Mouse (Mus musculus): ENCODE data around the gene Tgfb2.

The Tgfb2 gene

DNA sequence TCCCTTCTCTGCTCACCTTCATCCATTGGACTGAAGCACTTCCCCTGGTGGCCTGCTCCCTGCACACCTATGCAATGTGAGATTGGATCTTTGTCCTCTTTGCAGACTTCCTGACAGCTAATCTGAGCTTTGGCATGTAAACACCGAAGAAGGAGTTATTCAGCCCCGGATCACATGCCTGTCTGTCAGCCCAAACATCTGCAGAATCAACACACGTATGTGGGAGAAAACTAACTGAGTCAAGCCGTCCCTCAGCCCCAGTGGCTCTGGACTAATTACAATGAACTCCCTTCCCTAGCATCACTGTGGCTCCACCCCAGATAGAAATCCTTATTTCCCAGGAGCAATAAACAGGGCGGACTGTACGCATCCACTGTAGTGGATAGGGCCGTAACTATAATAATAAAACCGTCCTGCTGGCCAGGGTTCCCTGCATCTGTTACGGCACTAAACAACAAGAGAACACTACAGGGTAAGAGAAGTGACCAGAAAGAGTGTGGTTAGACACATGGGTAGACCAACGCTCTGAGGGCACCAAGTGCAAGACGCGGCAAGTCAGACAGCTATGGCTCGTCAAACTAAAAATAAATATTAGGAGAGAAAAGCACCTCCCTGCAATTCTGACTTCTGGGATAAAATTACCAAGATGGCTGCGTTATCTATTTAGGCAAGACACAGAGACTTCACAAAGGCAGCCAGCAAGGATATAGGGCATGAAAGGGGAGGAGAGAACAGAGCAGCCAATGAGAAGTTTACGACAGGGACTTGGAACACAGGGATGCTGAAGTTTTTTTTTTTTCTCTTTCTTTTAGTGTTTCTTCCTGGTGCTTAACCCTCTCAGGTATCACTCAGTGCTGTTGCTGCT is 3.2 kb downstream of the Tgfb2 start:
- DNase-seq (ENCODE audit: low read depth), result no peak

DNA sequence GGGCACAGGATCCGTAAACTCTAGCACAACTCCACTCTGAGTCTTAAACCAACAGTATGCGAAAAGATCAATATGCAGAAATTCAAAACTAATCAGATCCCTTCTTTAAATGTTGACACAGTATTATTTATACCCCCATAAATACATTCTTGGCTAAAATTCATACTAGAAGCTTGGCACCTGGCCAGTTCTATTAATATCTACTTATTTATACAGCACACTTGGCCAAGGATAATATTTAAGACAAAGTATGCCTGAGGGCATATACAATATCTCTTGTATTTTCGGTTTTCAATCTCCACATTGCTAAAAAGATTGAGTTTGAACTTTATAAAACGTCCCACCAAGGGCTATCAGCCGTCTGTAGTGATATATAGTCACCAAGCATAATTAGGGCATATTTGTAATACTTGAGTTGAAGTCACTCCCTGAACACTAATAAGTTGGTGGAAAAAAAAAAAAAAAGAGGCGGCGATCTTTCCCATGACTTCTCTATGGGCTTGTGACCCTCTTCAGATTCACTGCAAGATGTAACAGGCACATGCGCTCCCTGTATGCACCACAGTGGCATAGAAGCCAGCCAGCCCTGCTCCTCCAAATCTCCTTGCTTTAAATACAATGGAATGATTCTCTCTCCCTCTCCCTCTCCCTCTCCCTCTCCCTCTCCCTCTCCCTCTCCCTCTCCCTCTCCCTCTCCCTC is 4.4 kb downstream of the Tgfb2 start:
- DNase-seq (ENCODE audit: low read depth), result peak; percentile 64

DNA sequence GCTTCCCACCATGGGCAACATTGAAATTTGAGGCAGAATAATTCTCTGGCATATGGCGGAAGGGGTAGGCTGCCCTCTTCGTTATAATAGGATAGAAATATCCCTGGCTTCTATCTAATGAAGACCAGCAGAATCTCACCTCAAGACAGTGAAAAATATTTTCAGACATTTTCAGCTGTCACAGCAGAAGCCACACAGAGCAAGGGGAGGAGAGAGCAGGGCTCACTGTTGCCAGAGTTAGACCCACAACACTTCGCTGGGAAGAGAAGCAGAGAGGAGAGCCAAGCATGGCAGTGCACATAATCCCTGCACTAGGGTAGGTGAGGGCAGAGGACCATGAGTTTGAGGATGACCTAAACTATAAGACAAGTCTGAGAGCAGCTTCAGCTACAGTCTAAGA is 5.3 kb downstream of the Tgfb2 start:
- DNase-seq (ENCODE audit: low read depth), result no peak

DNA sequence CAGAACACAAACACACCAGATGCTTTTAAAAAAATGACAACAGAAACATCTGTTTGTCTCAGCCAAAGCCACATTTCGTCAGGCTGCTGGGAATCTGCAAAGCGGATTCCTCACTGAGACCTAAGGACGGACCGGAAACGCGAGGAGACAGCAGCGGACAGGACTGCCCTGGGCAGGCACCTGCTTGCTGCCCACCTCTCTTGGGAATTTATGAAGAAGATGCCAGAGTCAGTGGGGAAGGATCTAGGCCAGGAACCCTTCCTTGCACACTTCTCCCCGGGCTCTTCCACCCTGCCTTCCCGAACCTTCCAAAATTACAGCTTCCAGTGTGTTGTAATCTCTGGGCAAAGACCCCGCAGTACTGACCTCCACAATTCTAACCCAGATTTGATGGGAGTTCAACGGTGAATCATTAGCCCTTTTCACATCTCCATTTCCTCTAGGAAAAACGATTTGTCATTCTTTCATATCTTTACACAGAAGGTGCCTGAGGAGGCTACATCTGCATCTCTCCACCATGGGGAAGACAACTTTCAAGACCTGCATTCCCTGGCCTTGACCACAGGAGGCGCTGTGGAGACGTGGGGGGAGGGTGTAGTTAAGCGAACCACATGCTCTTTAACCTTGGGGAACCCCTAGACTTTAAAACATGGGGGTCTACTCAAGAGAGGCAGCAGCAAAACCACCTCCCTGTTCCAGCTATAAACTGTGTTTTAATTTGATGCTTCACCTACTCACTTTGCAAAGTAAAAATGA is 7.0 kb downstream of the Tgfb2 start:
- DNase-seq (ENCODE audit: low read depth), result no peak

DNA sequence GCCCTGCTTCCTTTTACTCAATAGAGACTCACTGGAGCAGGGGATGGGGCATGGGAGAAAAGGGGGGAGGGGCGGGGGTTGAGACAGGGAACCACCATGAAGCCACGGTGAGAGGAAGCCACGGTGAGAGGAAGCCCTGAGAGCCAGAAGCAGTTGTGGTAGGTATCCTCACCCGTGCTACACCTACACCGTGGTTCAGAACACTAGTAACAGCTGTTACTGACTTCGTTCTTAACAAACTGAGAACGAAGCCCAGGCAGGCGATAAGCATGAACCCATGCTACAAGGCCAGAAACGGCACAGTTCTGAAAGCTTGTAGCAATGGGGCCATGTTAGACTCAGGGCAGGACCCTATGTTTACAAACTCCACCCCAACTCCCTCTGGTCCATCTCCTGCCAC is 9.6 kb downstream of the Tgfb2 start:
- no peak for DNase-seq (ENCODE audit: low read depth)

DNA sequence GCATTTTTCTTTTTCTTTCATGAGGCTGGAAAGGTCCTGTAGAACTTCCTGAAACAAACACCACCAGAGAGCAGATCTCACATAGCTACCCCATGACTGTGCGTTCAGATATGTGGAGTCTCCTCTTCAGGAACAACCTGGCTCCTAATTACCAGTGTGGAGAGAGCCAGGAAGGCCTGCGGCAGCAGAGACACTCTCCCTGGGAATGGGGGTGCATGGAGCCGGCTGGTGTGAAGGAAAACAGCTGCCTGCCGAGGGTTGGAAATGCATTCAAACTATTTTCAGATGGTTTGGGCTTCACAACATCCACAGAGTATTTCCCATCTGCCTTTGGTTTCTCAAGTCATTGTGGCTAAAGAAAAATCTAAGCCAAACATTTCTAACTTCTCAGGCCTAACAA is 10.4 kb downstream of the Tgfb2 start:
- DNase-seq (ENCODE audit: low read depth), result peak; percentile 61

DNA sequence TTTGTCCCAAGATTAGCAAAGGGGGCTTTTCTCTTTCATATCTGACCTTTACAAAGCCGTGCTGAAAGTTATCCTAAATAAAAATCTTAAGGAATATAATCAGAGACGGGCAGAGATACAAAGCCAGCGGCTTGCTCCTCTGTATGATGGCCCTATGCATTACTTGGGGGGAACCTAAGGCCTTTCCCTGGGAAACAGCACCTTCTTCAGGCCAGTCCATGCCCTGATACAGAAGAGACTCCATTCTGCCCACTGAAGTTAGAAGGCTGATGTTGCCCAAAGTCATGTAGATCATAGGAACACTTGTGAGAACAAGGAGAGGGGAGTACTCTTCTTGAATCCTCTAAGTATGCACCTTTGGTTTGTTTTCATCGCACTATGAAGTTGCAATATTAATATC is 13.4 kb downstream of the Tgfb2 start:
- DNase-seq (ENCODE audit: low read depth), result peak; percentile 22

DNA sequence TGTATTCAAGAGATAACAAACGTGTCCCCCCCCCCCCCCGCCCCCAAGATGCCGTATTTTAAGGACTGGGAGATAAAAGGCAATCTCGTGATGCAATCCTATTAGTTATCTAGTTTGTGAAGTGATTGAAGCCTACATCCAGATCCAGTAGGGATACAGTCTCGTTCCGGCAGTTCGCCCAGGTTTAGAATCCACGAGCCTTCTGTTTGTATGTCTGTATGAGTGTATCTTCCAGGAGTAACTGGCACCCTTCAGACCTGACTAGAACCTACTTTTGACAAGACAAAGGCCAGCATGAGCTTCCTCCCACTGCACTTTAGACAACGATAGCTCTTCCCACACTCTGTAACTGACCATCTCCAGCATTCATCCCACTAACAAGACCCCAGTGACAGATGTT is 14.1 kb downstream of the Tgfb2 start:
- no peak for DNase-seq (ENCODE audit: low read depth)

DNA sequence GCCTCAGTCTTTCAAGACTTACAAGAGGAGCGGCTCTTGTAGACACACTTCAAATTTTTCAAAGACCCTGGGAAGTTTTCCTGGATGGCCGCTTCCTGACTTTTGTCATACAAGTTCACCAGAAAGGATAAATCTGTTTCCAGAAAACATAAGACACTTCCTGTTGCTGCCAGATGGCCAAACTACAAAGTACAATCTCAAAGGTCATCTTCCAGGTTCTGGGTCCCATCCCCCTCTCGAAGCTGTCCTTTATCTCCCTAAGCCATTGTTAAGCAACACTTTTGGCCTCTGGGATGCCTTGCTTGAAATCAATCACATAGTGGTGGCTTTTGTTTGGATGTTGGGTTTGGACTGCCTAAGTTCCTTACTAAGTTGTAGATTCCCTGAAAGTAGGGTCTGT is 21.7 kb downstream of the Tgfb2 start:
- DNase-seq (ENCODE audit: low read depth), result no peak

DNA sequence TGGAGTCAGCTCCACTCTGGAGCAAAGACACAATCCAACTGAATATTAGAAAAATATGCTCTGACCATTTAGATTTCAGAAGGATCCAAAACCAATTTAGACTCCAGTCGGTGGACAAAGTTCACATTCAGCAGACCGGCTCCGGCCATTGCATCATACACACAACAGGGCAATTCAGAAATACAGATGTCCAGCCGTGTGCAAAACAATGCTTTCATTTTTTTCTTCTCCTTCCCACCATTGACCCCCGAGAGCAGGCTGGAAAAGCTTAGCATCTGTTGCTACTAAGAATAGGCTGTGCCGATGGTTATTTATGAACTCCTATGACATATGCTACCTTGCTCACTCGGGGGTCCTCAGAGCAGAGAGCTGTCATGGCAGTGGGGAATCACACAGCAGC is 23.2 kb downstream of the Tgfb2 start:
- DNase-seq (ENCODE audit: low read depth), result peak; percentile 83

DNA sequence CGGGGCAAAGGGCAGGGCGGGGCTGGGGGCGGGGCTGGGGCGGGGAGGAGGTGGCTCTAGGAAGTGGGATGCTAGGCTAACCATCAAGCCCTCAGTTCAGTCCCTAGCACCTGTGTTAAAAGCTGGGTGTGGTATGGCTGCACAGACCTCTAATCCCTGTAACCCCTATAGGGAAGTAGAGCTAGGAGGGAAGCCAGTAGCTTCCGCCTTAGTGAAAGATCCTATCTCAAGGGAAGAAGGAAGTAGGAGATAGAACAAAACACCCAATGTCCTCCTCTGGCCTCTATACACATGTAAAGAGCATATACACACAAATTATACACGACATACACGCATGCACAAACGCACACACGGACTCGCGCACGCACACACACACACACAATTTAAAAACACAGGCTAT is 28.2 kb downstream of the Tgfb2 start:
- no peak for DNase-seq (ENCODE audit: low read depth)

DNA sequence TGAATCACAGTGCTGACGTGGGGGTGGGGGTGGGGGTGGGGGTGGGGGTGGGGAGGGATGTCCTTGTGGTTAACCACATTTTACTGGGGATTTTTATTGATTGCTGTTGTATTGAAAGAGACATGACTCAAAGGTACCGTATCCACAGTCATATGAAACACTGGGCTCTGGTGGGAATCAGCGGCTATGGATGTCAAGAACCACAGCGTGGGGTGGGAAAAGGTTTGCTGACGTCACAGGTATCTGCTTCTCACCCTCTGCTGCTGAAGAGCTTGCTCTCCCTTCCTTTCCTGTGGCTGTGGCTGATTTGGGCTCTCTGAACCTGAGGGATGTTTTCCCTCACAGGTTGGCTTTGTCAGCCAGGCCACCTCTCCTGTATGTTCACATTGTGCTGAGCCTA is 29.6 kb downstream of the Tgfb2 start:
- DNase-seq (ENCODE audit: low read depth), result peak; percentile 69

DNA sequence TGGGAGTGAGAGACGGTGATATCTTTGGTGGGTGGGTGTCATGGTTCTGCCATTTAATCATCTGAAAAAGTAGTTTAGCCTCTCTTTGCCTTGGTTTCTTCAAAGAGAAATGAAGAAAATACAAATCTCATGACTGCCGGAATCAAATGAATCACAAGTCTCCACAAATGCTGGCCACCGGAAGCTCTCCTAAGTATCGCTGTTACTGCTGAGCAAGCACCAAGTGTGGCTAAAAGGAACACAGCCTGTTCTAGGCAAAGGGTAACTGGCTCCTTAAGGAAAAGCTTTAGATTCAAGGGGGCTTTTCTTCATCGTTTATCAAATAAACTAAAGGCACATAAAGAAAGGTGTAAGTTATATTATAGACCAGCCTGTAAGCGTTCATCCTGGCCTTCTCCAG is 30.5 kb downstream of the Tgfb2 start:
- peak; percentile 25 for DNase-seq (ENCODE audit: low read depth)

DNA sequence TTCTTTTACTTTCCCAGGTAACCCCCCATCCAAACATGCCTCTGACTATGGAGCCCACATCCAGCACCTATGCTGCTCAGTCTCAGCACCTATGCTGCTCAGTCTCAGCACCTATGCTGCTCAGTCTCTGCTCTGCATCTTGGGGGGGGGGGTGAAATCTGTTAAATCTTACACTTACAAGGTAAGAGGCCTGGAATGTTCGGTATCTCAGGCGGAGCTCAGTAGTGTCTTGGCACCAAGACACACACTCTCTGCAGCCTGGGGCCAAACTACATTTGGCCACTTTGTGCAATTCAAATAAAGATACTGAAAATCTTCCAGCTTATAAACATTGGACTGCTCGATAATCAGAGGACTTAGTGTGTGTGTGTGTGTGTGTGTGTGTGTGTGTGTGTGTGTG is 31.2 kb downstream of the Tgfb2 start:
- DNase-seq (ENCODE audit: low read depth), result peak; percentile 25

DNA sequence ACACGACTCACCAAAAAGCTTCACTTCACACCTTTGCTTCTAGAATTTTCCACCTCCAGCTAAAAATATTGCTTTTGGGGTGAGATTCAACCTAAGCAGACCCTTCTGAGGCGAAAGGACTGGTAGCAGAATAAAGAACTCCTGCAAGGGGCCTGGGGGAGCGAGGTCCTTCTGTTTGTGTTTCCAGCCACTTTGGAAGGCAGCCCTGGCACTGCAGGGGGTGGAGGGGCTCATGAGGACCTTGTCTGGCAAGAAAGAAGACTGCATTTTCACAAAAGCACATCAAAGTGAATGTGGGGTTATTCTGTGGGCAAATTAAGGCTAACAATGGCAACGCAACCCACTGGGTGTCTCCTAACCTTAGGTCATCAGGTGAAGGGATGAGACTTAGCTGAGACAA is 32.6 kb downstream of the Tgfb2 start:
- no peak for DNase-seq (ENCODE audit: low read depth)

DNA sequence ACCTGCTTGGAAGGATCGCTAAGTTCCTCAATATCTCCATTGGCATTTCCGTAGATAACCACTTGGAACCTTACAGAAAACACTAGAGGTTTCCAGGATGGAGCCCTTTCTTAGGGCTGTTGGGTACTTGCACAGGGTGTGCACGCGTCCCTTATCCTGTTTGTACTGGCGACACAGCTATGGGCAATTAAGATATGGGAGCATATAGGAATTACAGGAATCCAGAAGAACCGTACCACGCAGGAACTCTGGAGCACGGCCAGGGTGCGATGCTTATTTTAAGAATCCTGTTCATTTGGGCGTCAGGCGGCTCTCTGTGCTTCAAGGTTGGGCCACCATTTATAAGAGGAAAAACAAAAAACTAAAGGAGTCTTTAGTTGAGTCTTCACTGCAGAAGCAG is 42.4 kb downstream of the Tgfb2 start:
- DNase-seq (ENCODE audit: low read depth), result no peak

DNA sequence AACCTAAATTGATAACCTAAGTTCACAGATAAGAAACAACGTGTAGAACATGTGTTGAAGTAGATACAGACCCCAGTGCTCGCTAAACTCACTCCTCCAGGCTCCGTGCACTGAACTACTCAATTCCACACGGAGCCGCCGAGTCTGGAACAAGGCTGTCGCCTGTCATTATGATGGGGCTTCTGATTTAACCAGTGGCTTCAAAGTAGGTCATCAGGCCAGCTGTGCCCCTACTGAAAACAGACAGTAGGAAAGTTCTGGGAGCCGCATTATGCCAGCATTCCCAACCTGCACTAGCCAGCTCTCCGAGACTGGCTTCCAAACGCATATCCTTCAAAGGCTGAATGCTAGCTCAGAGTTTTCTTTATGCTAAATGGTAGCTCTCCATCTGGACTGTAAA is 42.8 kb downstream of the Tgfb2 start:
- no peak for DNase-seq (ENCODE audit: low read depth)

DNA sequence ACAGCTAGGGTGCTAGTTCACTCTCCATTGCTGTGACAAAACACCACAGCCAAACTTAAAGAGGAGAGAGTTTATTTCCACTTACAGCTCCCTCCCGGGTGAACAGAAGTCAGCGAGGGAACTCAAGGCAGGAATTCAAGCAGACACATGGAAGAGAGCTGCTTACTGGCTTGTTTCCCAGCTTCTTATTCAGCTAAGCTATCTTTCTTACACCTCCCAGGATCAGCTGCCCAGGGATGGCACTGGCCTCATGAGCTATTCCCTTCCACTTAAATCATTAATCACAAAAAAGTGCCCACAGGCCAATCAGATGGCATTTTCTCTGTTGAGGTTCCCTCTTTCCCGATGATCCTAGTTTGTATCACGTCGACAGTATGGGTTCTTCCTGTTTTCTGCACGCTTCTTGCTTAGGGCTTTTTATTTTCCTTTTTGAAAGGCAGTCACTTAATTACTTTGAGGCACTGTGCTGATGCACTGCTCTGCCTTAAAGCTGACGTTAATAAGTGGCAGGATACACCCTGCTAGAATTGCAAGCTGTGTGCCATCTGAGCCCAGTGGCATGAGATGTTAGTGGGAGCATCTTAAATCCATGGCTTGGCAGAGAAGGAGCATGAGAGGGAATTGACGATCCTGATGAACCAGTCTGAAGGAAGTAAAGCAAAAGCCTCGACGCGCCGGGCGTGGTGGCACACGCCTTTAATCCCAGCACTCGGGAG is 44.4 kb downstream of the Tgfb2 start:
- peak; percentile 19 for DNase-seq (ENCODE audit: low read depth)

DNA sequence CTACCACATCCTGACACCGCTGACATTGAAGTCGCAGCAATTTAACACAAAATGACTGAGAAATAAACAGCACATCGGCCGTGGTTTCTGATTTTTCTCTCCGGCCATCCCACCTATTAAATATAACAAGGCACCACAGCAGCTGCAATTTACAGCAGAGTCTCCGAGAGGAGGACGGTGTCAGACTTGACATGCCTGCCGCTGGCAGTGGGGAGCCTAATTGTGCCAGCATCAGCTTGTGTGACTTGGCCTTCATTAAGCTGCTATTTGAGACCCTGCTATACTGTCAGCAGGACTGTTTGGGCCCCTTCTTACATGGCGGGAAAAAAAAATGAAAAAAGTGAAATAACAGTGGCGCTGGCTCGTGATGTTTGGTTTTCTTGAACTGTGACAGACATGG is 47.0 kb downstream of the Tgfb2 start:
- DNase-seq (ENCODE audit: low read depth), result no peak

DNA sequence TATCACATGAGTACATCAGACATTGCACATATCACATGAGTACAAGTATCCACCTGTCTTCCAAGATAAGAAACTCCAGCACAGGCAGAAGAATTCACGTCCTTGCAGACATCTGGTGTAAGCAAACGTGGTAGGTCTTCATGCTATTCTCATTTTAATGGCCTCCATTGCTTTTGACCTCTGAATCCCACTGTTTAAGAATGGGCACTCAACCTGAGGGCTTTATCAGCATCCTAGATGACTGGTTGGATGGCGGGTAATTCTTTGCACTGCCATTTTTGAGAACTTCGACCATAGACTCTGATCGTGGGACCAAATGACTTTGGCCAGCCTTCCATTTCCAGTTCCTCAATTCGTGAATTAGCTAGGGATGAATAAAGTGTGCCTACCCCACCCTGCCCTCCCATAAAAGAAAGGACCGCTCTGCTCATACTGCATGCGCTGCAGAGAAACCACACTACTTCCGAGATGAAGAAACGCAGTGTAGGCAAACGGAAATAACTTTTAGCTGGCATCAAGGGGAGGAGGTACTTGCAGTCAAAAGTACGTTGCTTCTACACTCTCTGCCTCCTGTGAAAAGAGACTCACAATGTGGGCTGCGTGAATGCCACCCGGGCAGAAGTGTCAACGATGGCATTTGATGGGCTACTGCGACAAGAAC is 48.1 kb downstream of the Tgfb2 start:
- DNase-seq (ENCODE audit: low read depth), result no peak

DNA sequence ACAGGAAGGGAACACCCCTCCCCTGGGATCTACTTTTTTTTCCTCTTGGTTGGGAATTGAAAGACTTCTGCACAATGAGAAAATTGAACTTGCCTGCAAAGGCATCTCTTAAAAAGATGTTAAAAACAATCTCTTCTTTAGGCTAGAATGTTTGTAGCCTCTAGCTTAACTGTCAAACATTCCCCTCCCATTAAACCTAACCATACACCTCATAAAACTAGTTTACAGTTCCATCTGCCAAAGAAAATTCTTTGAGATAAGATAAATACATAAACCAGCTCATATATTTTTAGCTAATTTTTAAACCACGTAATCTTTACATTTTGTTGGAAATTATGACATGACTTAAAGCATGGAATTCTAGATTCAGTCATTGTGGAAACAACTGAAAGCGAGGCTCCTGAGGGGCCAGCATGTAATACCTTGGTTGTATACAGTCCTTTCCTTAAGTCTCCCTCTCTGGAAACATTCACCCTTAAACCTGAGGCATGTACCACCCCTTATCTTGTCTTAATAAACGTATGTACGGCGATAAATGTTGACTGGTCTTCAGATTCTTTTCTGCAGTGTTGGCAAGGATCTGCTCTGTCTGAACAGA is 49.0 kb downstream of the Tgfb2 start:
- DNase-seq (ENCODE audit: low read depth), result no peak

All from NIH3T3 (cell line).